Mouse (Mus musculus) layer of hippocampus, adult 11-12 months (tissue): ENCODE data around the gene Parp1.

Experiments
- DNase-seq: peaks from one replicate; pipeline ENCODE4 v3.0.0; 2022; ENCODE audit warnings: low spot score

The Parp1 gene

DNA sequence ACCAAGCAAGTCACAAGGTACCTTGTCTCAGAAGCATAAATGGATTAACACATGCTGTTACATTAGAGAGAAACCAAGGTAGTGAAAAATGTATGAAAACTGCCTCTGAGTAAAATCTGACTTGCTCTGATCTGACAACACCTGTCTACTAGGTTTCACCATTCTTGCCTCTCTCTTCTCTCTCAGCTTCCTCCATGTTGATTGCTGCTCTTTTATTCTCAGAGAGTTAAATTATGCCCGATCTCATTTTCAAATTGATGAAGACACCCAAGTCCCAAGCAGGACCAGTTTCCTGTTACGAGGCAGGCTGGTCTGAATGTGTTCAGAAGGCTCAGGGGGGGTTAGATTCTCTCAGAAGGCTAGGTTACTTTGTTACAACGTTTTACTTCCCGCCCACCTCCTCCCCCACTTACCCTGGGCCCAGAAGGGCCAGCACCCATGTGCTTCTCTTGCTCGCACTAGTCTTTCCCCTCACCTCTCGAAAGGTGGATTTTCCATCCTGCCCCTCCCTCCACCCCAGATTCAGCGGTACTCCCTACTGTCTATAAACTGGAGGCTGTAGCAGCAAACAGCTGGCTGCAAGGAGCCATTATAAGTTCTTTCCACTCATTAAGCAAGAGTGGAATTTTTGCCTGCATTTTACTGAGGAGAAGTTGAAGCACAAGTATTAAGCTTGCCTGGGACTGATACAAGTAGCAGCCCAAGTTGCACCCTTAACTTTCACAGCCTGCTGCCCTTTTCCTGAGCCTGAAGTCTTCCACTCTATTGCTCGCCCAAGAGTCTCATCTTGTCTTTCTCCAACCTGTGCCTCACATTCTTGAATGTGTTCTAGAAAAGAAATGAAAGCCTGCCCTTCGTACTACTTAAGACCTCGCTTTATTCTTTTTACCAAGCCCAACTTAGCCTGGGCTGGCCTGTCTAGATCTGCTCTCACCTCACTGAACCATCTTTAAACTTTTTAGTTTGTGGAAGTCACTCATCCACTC, 71.0 kb downstream of the Parp1 start:
- DNase-seq: no peak

DNA sequence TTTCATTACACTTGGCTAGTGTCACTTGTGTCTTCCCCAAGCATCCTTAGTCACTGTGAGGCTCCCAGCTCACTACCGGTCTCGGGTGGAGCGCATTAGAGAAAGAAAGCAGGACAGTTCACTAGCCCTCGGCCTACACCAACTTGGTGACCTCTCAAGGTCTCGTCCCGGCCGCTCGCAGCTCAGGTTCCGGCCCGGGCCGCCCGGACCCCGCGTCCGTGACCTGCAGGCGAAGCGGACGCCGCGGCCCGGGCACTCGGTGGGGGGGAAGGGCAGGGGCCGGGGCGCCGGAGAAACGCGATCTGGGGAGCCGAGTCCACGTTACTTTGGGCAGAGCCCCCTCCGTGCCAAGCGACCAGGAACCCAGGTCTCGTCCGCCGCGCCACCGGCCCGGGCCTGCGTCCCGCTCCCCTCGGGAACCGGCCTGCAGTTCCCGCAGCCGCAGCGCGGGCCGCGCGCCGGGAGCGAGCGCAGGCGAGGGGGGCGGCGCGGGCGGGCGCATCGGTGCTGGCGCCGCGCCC, 71.9 kb downstream of the Parp1 start:
- DNase-seq: peak; percentile 9

DNA sequence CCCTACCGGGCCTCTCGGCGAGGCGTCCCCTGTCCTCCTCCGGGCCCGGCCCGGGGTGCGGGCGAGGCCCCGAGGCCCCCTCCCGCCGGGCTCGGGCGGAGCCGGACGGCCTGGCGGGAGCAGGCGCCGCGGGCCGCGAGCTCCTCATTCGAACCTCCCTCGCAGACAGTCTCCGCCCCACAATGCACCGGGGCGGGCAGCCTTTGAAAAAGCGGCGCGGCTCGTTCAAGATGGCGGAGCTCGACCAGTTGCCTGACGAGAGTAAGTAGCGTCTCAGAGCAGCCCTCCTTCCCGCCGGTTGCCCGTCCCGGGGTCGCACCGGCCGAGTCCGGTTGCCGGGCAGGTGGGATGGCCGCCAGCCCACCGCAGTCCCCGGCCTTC, 72.4 kb downstream of the Parp1 start, which contains the start of gene Lin9:
TSS of gene Lin9 (plus strand) at position 14 of the 381 bp plus-strand sequence.
- peak; percentile 86 for DNase-seq

DNA sequence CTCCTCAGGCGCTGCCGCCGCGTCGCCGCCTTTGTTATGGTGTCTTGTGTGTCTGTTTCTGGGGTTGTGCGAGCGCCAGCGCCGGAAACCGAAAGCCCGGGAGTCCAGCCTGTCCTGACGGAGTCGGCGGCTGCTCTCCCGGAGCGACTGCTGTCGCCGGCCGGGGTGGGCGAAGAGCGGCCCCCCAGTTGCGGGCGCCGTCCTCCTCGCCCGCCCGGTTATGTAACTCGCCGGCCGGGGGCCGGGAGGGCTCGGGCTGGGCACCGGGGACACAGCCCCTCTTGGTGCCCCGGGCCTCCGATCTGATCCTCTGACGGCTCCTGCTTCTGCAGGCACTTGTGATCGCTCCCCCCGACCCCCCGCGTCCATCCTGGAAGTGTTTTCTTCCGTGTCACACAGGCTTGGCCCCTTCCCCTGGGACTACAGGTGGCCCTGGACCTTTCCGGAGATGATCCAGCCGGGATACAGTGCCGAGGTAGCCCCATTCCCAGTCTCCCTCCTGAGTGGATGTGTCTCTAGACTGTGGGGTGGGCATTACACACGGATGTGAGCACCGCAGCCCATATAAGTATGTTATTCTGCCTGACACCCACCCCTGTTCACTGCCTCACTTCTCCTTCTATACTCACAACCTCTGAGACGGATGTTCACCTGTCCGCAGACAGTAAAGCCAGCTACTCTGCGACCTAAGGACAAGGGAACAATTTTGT, 72.9 kb downstream of the Parp1 start:
- peak; percentile 4 for DNase-seq

DNA sequence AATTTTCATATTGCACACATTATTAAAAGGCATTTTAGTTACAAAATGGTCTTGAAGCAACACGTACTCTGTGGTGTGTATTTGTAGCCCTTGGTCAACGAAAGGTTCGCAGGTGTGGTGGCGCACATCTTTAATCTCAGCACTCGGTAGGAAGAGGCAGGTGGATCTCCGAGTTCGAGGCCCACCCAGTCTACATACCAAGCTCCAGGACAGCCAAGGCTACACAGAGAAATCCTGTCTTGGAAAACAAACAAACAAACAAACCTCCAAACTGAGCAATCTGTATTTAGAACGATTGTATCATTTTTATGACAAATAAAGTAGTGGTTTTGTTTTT, 73.5 kb downstream of the Parp1 start:
- no peak for DNase-seq
